Mouse (Mus musculus) heart, embryonic 13.5 days (tissue): ENCODE data around the gene Tha1. TPM values are rescaled to one million over a fixed set of nuclear protein-coding genes. Genes with fewer than 3 reads are reported as not detected.

Experiments used
- ATAC-seq: fragments of 200-750 bp; cut with Nextera tagmentation; 2 replicates; pipeline ENCODE4 v1.8.0; 2017; ENCODE audit warnings: moderate TSS enrichment; ENCODE audit not compliant: insufficient number of reproducible peaks, low FRiP score, low TSS enrichment; ENCODE audit errors: extremely low read depth
- H3K27ac ChIP-seq: fragments of 300-500 bp; sonication (generic); replicated peaks from 2 replicates; pipeline ENCODE4 v1.5.1; 2015; ENCODE audit warnings: moderate library complexity, mild to moderate bottlenecking, inconsistent platforms
- H3K27me3 ChIP-seq: fragments of 300-500 bp; sonication (generic); replicated peaks from 2 replicates; pipeline ENCODE4 v1.6.1; 2015; ENCODE audit warnings: mild to moderate bottlenecking, inconsistent platforms
- H3K36me3 ChIP-seq: fragments of 300-500 bp; sonication (generic); 2 replicates; pipeline ENCODE4 v1.6.1; 2015; ENCODE audit warnings: mild to moderate bottlenecking, inconsistent platforms
- H3K4me1 ChIP-seq: fragments of 300-500 bp; sonication (generic); 2 replicates; pipeline ENCODE4 v1.6.1; 2015; ENCODE audit warnings: inconsistent platforms
- H3K4me2 ChIP-seq: fragments of 300-500 bp; sonication (generic); 2 replicates; pipeline ENCODE4 v1.6.1; 2015; ENCODE audit warnings: inconsistent platforms, mild to moderate bottlenecking, moderate library complexity
- H3K4me3 ChIP-seq: fragments of 300-500 bp; sonication (generic); 2 replicates; pipeline ENCODE4 v1.5.1; 2015; ENCODE audit warnings: moderate library complexity, mild to moderate bottlenecking, inconsistent platforms
- H3K9ac ChIP-seq: fragments of 300-500 bp; sonication (generic); 2 replicates; pipeline ENCODE4 v1.6.1; 2015; ENCODE audit warnings: inconsistent platforms, mild to moderate bottlenecking, moderate library complexity
- H3K9me3 ChIP-seq: fragments of 300-500 bp; sonication (generic); 2 replicates; pipeline ENCODE4 v1.6.1; 2016; ENCODE audit warnings: inconsistent platforms
- WGBS: fragments of 180-500 bp; shearing (Covaris S2); methylation state at CpG from one replicate; pipeline ENCODE4 v1.1.7; 2015; ENCODE audit warnings: mixed read lengths; 5-methylcytosine and 5-hydroxymethylcytosine counted together
- polyA plus RNA-seq: library from polyadenylated mRNA; unstranded; fragments of >200 nt; fragmentation: Nextera tagmentation; extraction: Ambion mirVana; gene quantifications from 2 replicates; pipeline ENCODE4 v1.2.1, GENCODE M21; 2015

The Tha1 gene
- polyA plus RNA-seq, 1 experiment from 2014 or later, result 4.6 TPM

DNA sequence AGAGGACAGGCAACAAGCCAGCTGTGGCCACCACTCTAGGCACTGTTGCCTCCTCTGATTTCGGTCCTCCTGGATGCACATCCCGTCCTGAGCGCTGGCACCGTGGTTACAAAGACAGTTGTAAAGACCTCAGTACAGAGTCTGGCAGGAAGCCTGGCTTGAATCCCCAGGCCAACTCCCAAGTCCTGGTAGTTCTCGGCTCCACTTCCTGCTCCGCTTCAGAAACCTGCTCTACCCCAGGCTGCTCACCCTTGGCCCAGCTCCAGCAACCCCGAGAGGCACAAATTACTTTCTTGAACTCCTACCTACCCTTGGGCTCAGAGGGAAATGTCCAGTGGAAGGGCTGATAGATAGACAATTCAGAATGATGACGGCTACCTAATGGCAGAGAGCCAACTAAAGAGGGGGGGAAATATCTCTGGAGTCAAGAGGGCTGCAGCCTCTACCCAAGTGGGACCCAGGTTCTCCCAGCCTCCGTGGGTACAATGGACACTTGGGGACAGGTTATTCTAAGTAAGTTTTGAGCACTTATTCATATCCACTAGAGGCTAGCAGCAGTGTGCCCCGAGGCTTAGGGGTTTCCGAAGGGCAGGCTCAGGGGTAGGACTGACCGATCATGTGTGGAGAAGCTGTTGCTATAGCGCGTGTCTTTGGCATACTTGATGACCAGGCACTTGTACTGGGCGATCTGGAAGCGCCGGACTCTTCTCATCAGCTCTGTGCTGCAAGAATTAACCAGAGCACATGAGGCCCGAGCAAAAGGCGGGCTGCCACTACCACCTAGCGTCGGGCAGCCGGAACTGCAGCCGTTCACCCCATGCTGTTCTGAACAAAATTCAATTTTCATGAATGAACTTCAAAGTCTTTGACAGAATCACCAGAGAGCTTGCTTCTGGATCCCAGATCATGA lies 49.0 kb downstream of the Tha1 start:
- Histone ChIP-seq H3K4me3 (peak overlapping the region; percentile 65), H3K4me2 (peak overlapping the region; percentile 81), H3K36me3 (peaks cover 44% of the 10 kb centered on the region), H3K27ac (peak overlapping the region; percentile 98), H3K9me3 (no peaks in the 10 kb centered on the region), H3K27me3 (no peaks in the 10 kb centered on the region), H3K4me1 (peaks cover 80% of the 10 kb centered on the region), H3K9ac (peak overlapping the region; percentile 89)
- ATAC-seq, result peak; percentile 19; the same call in 1 of the 2 replicates
- WGBS, result 13% methylated on average over 23 of the region's 23 CpGs

GRCm38 (mm10) chr11:117823411-117823810 lies 49.9 kb downstream of the Tha1 start:
- Histone ChIP-seq H3K27ac (peak overlapping the region; percentile 76), H3K4me1 (peaks cover 79% of the 10 kb centered on the region), H3K9me3 (no peaks in the 10 kb centered on the region), H3K9ac (peak overlapping the region; percentile 41), H3K4me3 (no peak overlapping the region), H3K4me2 (peak overlapping the region; percentile 81), H3K36me3 (peaks cover 53% of the 10 kb centered on the region), H3K27me3 (no peaks in the 10 kb centered on the region)
- no peak for ATAC-seq
- 86% methylated on average over 6 of the region's 6 CpGs for WGBS

GRCm38 (mm10) chr11:117822728-117823241 lies 50.5 kb downstream of the Tha1 start:
- 59% methylated on average over 7 of the region's 7 CpGs for WGBS
- Histone ChIP-seq H3K27me3 (no peaks in the 10 kb centered on the region), H3K27ac (peak overlapping the region; percentile 76), H3K4me2 (peak overlapping the region; percentile 28), H3K4me1 (peaks cover 75% of the 10 kb centered on the region), H3K9me3 (no peaks in the 10 kb centered on the region), H3K36me3 (peaks cover 60% of the 10 kb centered on the region), H3K4me3 (0 out of 2 replicates have a peak overlapping the region, but pooled peaks have one; percentile 6), H3K9ac (peak overlapping the region; percentile 41)
- no peak for ATAC-seq

DNA sequence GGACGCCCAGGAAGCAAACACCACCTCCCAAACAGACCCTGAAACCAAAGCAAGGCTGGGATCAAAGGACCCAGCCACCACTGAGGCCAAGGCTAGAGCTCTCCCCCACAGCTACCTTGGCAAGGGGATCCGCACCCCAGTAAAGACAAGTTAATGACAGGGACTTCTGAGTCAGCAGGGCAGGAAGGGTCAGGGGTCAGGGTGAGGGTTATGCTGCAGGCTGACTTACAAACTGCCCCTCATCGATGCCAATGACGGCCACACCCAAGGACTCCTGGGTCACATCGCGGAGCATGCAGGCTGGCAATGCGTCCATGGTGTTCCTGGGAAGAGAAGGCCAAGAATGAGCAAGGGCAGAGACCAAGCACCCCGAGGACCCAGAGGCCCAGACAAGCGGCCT lies 51.4 kb downstream of the Tha1 start:
- Histone ChIP-seq H3K36me3 (peaks cover 69% of the 10 kb centered on the region), H3K27ac (no peak overlapping the region), H3K27me3 (no peaks in the 10 kb centered on the region), H3K4me2 (no peak overlapping the region), H3K4me1 (peaks cover 66% of the 10 kb centered on the region), H3K9ac (no peak overlapping the region), H3K9me3 (no peaks in the 10 kb centered on the region), H3K4me3 (no peak overlapping the region)
- 92% methylated on average over 9 of the region's 9 CpGs for WGBS
- ATAC-seq, result no peak

DNA sequence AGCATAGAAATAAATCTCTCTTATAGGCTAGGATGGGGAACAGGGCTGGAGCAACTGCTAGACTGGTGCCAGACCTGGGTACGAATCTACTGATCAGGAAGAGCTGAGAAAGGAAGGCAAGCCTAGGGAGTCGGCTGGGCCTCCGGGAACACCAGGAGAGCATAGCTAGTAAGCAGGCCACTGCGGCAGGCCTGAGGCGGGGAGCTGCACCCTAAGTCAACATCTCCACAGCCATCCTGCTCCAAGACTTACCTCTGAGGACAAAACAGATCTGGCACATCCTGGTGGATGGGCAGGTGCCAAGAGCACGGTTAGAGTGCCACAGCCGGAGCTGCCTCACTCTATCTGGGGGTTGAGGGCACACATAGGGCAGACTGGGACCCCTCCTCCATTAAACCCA lies 53.1 kb downstream of the Tha1 start:
- H3K4me1 ChIP-seq, result peaks cover 58% of the 10 kb centered on the region
- H3K9me3 ChIP-seq, result no peaks in the 10 kb centered on the region
- H3K9ac ChIP-seq, result 0 out of 2 replicates have a peak overlapping the region, but pooled peaks have one; percentile 10
- H3K4me3 ChIP-seq, result no peak overlapping the region
- no peaks in the 10 kb centered on the region for H3K27me3 ChIP-seq
- WGBS, result 93% methylated on average over 7 of the region's 7 CpGs
- no peak overlapping the region for H3K4me2 ChIP-seq
- peaks cover 85% of the 10 kb centered on the region for H3K36me3 ChIP-seq
- no peak for ATAC-seq
- H3K27ac ChIP-seq, result peak overlapping the region; percentile 76

DNA sequence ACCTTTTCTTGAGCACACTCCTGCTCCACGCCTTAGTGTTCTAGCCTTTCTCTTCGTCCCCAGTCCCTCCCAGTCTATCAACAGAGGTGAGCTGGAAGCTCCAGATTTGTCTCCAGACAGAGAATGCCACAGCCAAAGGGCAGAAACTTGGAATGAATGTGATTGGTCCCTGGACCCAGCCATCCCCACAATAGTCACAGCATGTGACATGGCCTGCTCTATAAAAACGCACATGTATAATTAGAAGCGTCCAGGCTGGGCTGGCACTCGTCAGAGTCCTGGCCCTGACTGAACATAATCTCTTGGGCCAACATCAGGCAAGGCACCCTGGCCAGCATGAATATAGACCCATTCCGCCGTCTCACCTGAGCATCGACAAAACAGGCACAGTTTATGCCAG lies 54.2 kb downstream of the Tha1 start:
- Histone ChIP-seq H3K4me2 (0 out of 2 replicates have a peak overlapping the region, but pooled peaks have one; percentile 7), H3K4me1 (peaks cover 60% of the 10 kb centered on the region), H3K9ac (peak overlapping the region; percentile 59; the same call in 1 of the 2 replicates), H3K27ac (peak overlapping the region; percentile 76), H3K4me3 (no peak overlapping the region), H3K27me3 (no peaks in the 10 kb centered on the region), H3K36me3 (peaks cover 96% of the 10 kb centered on the region), H3K9me3 (no peaks in the 10 kb centered on the region)
- no peak for ATAC-seq
- 61% methylated on average over 8 of the region's 8 CpGs for WGBS

Other genes with a start within 250 kb of the Tha1 start
- 6.0 TPM in 2 replicates for gene Tnrc6c, start 219.2 kb downstream of the Tha1 start, polyA plus RNA-seq
- 2.5 and 3.0 TPM in 2 replicates for gene Tmc8, start 91.4 kb downstream of the Tha1 start, polyA plus RNA-seq
- gene Tmc6, start 91.3 kb downstream of the Tha1 start, polyA plus RNA-seq, result 22.2 and 26.9 TPM in 2 replicates
- gene 6030468B19Rik, start 75.8 kb downstream of the Tha1 start, polyA plus RNA-seq, result 1.3 and 2.3 TPM in 2 replicates
- gene Gm20708, start 63.8 kb downstream of the Tha1 start, polyA plus RNA-seq, result 0.78 and 1.3 TPM in 2 replicates
- 74.8 and 75.6 TPM in 2 replicates for gene Syngr2, start 63.8 kb downstream of the Tha1 start, polyA plus RNA-seq
- 12.6 and 12.7 TPM in 2 replicates for gene Afmid, start 47.6 kb downstream of the Tha1 start, polyA plus RNA-seq
- gene Tk1, start 47.4 kb downstream of the Tha1 start, polyA plus RNA-seq, result 97.6 and 109 TPM in 2 replicates
- 228 and 260 TPM in 2 replicates for gene Birc5, start 24.2 kb downstream of the Tha1 start, polyA plus RNA-seq
- gene Tmem235, start 12.7 kb downstream of the Tha1 start, polyA plus RNA-seq, result not detected in 2 replicates
- gene Socs3, start 96.6 kb upstream of the Tha1 start, polyA plus RNA-seq, result 4.9 and 8.5 TPM in 2 replicates
- gene Pgs1, start 112.8 kb upstream of the Tha1 start, polyA plus RNA-seq, result 25.7 and 26.6 TPM in 2 replicates